10 mouse cellular contexts compared by ENCODE assay signal in genomic region chr17:36726046-36726445, GRCm38 (mm10). TPM values are rescaled to one million over a fixed set of nuclear protein-coding genes. Genes with fewer than 3 reads are reported as not detected.
DNase-seq lines count a peak whose midpoint lies in the region; ATAC-seq and TF ChIP-seq lines count a peak whose summit lies in the region.
"Had no signal": no experiment of that assay in that cellular context is flagged by ENCODE, and none has a peak within 500 bp of the region (broad histone marks: within the 10 kb centered on the region; RNA-seq: fewer than 3 reads in every experiment).

No protein-coding gene starts in this region.

- intact Hi-C loops in left cerebral cortex, adult 2 months (cut with DNase I) = loop anchor here (2.0 kb wide), 2 partner anchors 307 to 369 kb away; no protein-coding TSS in a partner anchor

- no peak overlapping the region for H3K4me3 ChIP-seq in hindbrain, embryonic 11.5 days (ENCODE audit: low read depth, low read length)
- no peak overlapping the region for H3K4me3 ChIP-seq in hindbrain, embryonic 13.5 days
- H3K4me3 ChIP-seq in left cerebral cortex, adult 2 months = no peak overlapping the region
- H3K4me3 ChIP-seq in forebrain, embryonic 15.5 days = no peak overlapping the region
- H3K4me3 ChIP-seq: heart, embryonic 10.5 days; limb, embryonic 12.5 days had no signal

- H3K9ac ChIP-seq in hindbrain, embryonic 11.5 days (ENCODE audit: low read depth, low read length) = no peak overlapping the region
- H3K9ac ChIP-seq in hindbrain, embryonic 13.5 days = no peak overlapping the region
- no peak overlapping the region for H3K9ac ChIP-seq in forebrain, embryonic 15.5 days (replicated peaks)
- H3K9ac ChIP-seq: limb, embryonic 12.5 days had no signal

- no peak overlapping the region for H3K4me2 ChIP-seq in hindbrain, embryonic 11.5 days (replicated peaks; ENCODE audit: low read depth, low read length)
- H3K4me2 ChIP-seq in hindbrain, embryonic 13.5 days = no peak overlapping the region
- H3K4me2 ChIP-seq in forebrain, embryonic 15.5 days (replicated peaks) = no peak overlapping the region
- H3K4me2 ChIP-seq: limb, embryonic 12.5 days had no signal

- peak; percentile 62 for TF ChIP-seq CTCF in left cerebral cortex, adult 2 months (IDR thresholded peaks at IDR 0.05)

- H3K36me3 ChIP-seq in hindbrain, embryonic 11.5 days (ENCODE audit: control insufficient read depth, insufficient read depth, low read length) = no peaks in the 10 kb centered on the region
- no peaks in the 10 kb centered on the region for H3K36me3 ChIP-seq in hindbrain, embryonic 13.5 days
- no peaks in the 10 kb centered on the region for H3K36me3 ChIP-seq in forebrain, embryonic 15.5 days
- H3K36me3 ChIP-seq: heart, embryonic 10.5 days; limb, embryonic 12.5 days had no signal

- H3K27ac ChIP-seq in hindbrain, embryonic 11.5 days (ENCODE audit: low read depth, low read length) = no peak overlapping the region
- H3K27ac ChIP-seq in hindbrain, embryonic 13.5 days = no peak overlapping the region
- no peak overlapping the region for H3K27ac ChIP-seq in left cerebral cortex, adult 2 months
- H3K27ac ChIP-seq in forebrain, embryonic 15.5 days (replicated peaks) = no peak overlapping the region
- H3K27ac ChIP-seq: heart, embryonic 10.5 days; limb, embryonic 12.5 days had no signal

- H3K4me1 ChIP-seq in hindbrain, embryonic 11.5 days (replicated peaks; ENCODE audit: control insufficient read depth, insufficient read depth, low read length) = no peaks in the 10 kb centered on the region
- no peaks in the 10 kb centered on the region for H3K4me1 ChIP-seq in hindbrain, embryonic 13.5 days (replicated peaks)
- no peaks in the 10 kb centered on the region for H3K4me1 ChIP-seq in forebrain, embryonic 15.5 days
- H3K4me1 ChIP-seq: heart, embryonic 10.5 days; limb, embryonic 12.5 days had no signal

- ATAC-seq in hindbrain, embryonic 11.5 days (ENCODE audit: low FRiP score) = no peak
- no peak for ATAC-seq in hindbrain, embryonic 13.5 days (ENCODE audit: low FRiP score)
- ATAC-seq in forebrain, embryonic 15.5 days (replicated peaks) = no peak

- peak; percentile 37 for DNase-seq in hindbrain, embryonic 11.5 days (ENCODE audit: low spot score)
- peak; percentile 35 for DNase-seq in 416B (ENCODE audit: low read depth)
- DNase-seq in ZHBTc4 (ENCODE audit: low read depth, low spot score) = peak; percentile 24
- peak in 1 of 2 experiments; percentile 8 for DNase-seq in left cerebral cortex, adult 2 months (ENCODE audit: extremely low spot score in 1 of 2, low spot score in 2 of 2)
- no peak for DNase-seq in adrenal gland, adult 18-20 months (ENCODE audit: low spot score in 2 of 2)
- DNase-seq in c-Kit-positive CD71-positive TER-119-positive erythroid progenitor cells, embryonic 14.5 days (ENCODE audit: low spot score) = no peak

- WGBS in hindbrain, embryonic 11.5 days = 30% methylated on average over 2 of the region's 2 CpGs
- WGBS in hindbrain, embryonic 13.5 days = 28% methylated on average over 2 of the region's 2 CpGs
- 24% methylated on average over 2 of the region's 2 CpGs for WGBS in forebrain, embryonic 15.5 days

- H3K27me3 ChIP-seq in hindbrain, embryonic 11.5 days (ENCODE audit: control insufficient read depth, insufficient read depth, low read length) = no peaks in the 10 kb centered on the region
- no peaks in the 10 kb centered on the region for H3K27me3 ChIP-seq in hindbrain, embryonic 13.5 days
- H3K27me3 ChIP-seq in forebrain, embryonic 15.5 days = no peaks in the 10 kb centered on the region
- H3K27me3 ChIP-seq: limb, embryonic 12.5 days had no signal

- H3K9me3 ChIP-seq in hindbrain, embryonic 11.5 days (ENCODE audit: control insufficient read depth, low read length) = no peaks in the 10 kb centered on the region
- no peaks in the 10 kb centered on the region for H3K9me3 ChIP-seq in hindbrain, embryonic 13.5 days
- H3K9me3 ChIP-seq in forebrain, embryonic 15.5 days = no peaks in the 10 kb centered on the region
- H3K9me3 ChIP-seq: heart, embryonic 10.5 days; limb, embryonic 12.5 days had no signal

RNA-seq across cellular contexts. Expression of gene H2-M10.5, which starts 46.7 kb away (rescaled TPM):
- not detected in 2 replicates for polyA plus RNA-seq in hindbrain, embryonic 11.5 days (2014; fragmentation: Nextera tagmentation; extraction: Ambion mirVana)
- not detected in 2 replicates for polyA plus RNA-seq in hindbrain, embryonic 13.5 days (2015; fragmentation: Nextera tagmentation; extraction: Ambion mirVana)
- not detected for total RNA-seq in left cerebral cortex, adult 2 months (2021)
- total RNA-seq in adrenal gland, adult 18-20 months (2021) = not detected
- polyA plus RNA-seq in forebrain, embryonic 15.5 days (2015; fragmentation: Nextera tagmentation; extraction: Ambion mirVana) = not detected in 2 replicates
- polyA plus RNA-seq: heart, embryonic 10.5 days; limb, embryonic 12.5 days had no signal

RNA-seq across cellular contexts. Expression of gene H2-M1, which starts 54.0 kb away (rescaled TPM):
- polyA plus RNA-seq in hindbrain, embryonic 11.5 days (2014; fragmentation: Nextera tagmentation; extraction: Ambion mirVana) = not detected in 2 replicates
- polyA plus RNA-seq in hindbrain, embryonic 13.5 days (2015; fragmentation: Nextera tagmentation; extraction: Ambion mirVana) = not detected in 2 replicates
- total RNA-seq in left cerebral cortex, adult 2 months (2021) = not detected
- not detected for total RNA-seq in adrenal gland, adult 18-20 months (2021)
- polyA plus RNA-seq in forebrain, embryonic 15.5 days (2015; fragmentation: Nextera tagmentation; extraction: Ambion mirVana) = not detected in 2 replicates
- polyA plus RNA-seq: heart, embryonic 10.5 days; limb, embryonic 12.5 days had no signal

Comparison
In these comparisons a context has a peak if more than half of its experiments do, and no peak if none do; other contexts are left out.
1. DNase-seq: peak in hindbrain, embryonic 11.5 days (single experiment), 416B (single experiment) and ZHBTc4 (single experiment); none in adrenal gland, adult 18-20 months (0 of 2) and c-Kit-positive CD71-positive TER-119-positive erythroid progenitor cells, embryonic 14.5 days (single experiment).